Mouse (Mus musculus) leukemia stem cell, adult 10-12 weeks (primary cell): ENCODE data around the gene Tex10. TPM values are rescaled to one million over a fixed set of nuclear protein-coding genes. Genes with fewer than 3 reads are reported as not detected.

ENCODE experiments used
- polyA plus RNA-seq: library from polyadenylated mRNA; stranded (reverse); fragments of >175 nt; gene quantifications from 2 replicates; pipeline ENCODE4 v1.2.3, GENCODE M21; 2012; ENCODE audit warnings: low replicate concordance

Tex10 gene
- polyA plus RNA-seq = 6.7 and 13.1 TPM in 2 replicates

DNA sequence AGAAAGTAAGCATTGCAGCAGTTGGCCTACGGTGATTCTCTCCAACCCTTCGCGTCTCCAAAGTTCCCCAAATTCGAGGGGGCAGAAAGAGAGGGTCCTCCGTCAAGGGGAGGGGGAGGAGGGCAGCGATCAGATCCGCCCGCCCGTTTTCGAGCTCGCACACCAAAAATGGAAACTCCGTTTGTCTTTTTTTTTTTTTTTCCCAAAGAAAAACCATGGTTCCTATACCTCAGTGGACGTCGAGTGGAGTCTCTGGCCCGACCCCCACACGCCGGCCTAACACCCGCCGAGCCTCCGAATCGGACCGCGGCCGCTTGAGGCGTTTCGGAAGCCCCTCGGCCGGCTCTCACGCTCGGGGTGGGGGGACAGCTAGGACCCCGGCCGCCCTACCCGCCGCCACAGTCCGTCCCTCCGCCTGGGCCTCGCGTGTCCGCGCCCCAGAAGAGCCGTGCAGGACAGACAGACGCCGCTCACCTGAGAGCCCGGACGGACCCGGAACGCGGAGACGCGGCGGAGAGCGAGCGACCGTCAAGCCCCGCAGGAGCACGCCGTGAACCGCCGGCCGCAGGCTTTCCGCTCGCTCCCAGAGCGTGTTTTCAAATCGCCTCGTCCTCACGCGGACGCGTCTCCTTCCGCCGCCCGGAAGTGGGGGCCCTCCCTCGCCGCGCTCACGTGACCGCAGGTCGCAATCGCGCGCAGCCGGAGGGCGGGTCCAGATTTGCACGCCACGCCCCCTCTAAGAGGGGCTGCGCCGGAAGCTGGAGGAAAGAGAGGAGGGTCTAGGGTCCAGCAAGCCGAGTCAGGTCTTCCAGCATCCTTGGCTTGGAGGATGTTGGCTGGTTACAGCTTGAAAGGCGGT, at the start of gene Tex10:
Gene Tex10, minus strand, starts transcription at position 668 of the 859 bp plus-strand sequence.

Other genes starting within 250 kb of the Tex10 start
- gene Erp44, start 193.9 kb downstream of the Tex10 start, polyA plus RNA-seq = 8.0 and 17.0 TPM in 2 replicates
- gene Invs, start 193.7 kb downstream of the Tex10 start, polyA plus RNA-seq = 2.3 and 3.3 TPM in 2 replicates
- gene Msantd3, start 66.5 kb upstream of the Tex10 start, polyA plus RNA-seq = not detected in 2 replicates
- 0.18 TPM in 1 of 2 replicates, not detected in the other for gene Tmeff1, start 111.7 kb upstream of the Tex10 start, polyA plus RNA-seq
- gene Cavin4, start 190.1 kb upstream of the Tex10 start, polyA plus RNA-seq = not detected in 2 replicates